Mouse (Mus musculus) forebrain, embryonic 11.5 days (tissue): ENCODE results near the gene Fitm2. TPM values are rescaled to one million over a fixed set of nuclear protein-coding genes. Genes with fewer than 3 reads are reported as not detected.

Experiments used
- polyA plus RNA-seq: library from polyadenylated mRNA; unstranded; fragments of >200 nt; fragmentation: Nextera tagmentation; extraction: Ambion mirVana; gene quantifications from 2 replicates; pipeline ENCODE4 v1.2.1, GENCODE M21; 2014

Gene Fitm2
- polyA plus RNA-seq, 1 experiment from 2014 or later, result 12.5 TPM

Other genes with a start within 250 kb of the Fitm2 start
- 0.08 and 0.25 TPM in 2 replicates for gene Jph2, start 74.6 kb downstream of the Fitm2 start, polyA plus RNA-seq
- gene Oser1, start 47.9 kb downstream of the Fitm2 start, polyA plus RNA-seq, result 80.7 and 85.5 TPM in 2 replicates
- 28.8 and 31.1 TPM in 2 replicates for gene Gdap1l1, start 34.2 kb downstream of the Fitm2 start, polyA plus RNA-seq
- gene R3hdml, start 19.7 kb upstream of the Fitm2 start, polyA plus RNA-seq, result not detected in 2 replicates
- not detected in 2 replicates for gene Hnf4a, start 34.2 kb upstream of the Fitm2 start, polyA plus RNA-seq
- gene Ttpal, start 129.7 kb upstream of the Fitm2 start, polyA plus RNA-seq, result 43.5 and 45.4 TPM in 2 replicates
- gene Serinc3, start 172.5 kb upstream of the Fitm2 start, polyA plus RNA-seq, result 28.9 and 30.7 TPM in 2 replicates
- gene Pkig, start 185.8 kb upstream of the Fitm2 start, polyA plus RNA-seq, result 189 and 193 TPM in 2 replicates